Mouse (Mus musculus) cerebellum, adult 9-10 months (tissue): ENCODE measurements around the gene Rps11.
A peak's percentile ranks its signal among the peaks of the same experiment; 100 is the strongest.
"Not testable (repeated sequence)": the region's sequence is repeated elsewhere in the genome, so short reads cannot be mapped to it uniquely, and the experiment has no call there.

Experiments used
- DNase-seq: peaks from one replicate; pipeline ENCODE4 v3.0.0; 2022

The Rps11 gene

DNA sequence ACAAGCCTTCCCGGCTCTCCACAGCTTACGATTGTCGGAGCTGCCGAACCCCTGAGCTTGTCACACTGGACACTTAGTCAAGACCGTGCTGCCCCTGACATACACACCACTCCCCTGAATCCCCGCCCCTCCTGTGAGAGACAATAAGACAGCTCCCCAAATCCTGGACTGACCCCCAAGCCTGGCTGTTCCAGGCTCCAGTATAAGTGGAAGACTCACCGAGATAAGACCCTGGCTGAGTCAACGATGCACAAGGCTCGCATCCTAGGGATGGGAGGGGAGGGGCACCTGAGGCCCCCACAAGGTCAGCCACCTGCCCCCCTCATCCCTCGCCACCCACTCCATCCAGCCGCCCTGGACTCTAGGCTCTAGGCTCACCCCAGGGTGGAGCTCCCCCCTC lies 7.6 kb upstream of the Rps11 start:
- DNase-seq = peak; percentile 45

DNA sequence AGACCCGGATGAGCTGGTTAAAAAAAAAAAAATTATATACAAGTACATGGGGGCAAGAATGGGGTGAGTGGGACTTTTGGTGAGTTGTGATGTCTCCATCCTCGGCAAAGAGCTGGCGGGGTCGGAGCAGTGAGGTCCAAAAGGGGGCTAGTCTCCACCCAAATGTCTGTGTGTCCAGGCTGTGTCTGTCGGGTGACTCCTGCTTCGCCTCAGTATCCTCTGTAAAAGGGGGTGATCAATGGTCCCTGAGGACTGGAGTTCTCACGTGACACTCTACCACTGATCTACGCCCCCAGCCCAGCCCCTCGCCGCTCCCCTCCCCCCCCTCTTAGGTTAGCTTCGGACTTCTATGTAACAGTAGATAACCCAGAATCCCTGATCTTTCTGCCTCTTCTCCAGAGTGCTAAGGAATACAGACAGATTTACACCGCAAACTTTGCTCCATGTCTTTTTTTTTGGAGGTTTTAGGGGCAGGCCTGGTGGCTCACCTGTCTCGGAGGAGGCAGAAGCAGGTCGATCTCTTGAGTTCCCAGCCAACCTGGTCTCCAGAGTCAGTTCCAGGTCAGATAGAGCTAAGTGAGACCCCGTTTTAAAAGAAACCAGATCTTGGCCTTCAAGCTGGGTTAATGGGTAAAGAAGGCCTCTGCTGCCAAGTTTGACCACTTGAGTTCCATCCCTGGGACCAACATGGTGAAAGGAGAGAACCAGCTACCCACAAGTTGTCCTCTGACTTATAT lies 5.7 kb upstream of the Rps11 start:
- peak; percentile 49 for DNase-seq

- DNase-seq = no peak
These were observed 5.1 kb upstream of the Rps11 start for GRCm38 (mm10) chr7:45129318-45129717.

DNA sequence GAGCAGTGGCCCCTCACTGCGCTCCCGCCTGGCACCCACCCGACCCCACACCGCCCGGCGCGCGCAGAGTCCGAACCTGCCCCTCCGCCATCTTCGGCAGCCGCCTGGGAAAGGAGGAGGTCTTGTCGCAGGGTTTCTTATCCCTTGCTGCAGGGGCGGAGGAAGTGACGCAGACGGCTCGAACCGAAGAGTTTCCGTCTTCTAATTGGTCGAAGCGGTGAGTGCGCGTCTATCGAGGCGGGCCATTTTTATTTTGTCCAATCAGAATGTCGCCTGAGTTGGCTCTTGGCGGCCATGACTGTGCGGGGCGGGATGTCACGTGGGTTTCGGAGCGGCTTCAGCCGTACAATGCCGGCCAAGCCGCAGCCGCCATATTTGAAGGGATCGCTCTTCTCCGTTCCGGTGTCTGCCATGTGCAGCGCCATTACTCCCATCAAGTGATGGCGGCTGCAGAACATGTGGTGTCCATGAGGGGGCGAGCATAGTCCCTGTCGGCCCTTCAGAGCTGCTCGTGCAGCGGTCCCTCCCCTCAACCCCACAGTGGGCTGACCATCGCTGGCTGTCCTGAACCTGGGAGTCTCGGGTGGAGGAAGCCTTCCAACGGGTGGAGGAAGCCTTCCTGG lies 4.5 kb upstream of the Rps11 start, which contains the start of gene Rpl13a:
Rpl13a (minus strand) TSS at position 138 of the 623 bp plus-strand sequence.
- DNase-seq = peak; percentile 100

DNA sequence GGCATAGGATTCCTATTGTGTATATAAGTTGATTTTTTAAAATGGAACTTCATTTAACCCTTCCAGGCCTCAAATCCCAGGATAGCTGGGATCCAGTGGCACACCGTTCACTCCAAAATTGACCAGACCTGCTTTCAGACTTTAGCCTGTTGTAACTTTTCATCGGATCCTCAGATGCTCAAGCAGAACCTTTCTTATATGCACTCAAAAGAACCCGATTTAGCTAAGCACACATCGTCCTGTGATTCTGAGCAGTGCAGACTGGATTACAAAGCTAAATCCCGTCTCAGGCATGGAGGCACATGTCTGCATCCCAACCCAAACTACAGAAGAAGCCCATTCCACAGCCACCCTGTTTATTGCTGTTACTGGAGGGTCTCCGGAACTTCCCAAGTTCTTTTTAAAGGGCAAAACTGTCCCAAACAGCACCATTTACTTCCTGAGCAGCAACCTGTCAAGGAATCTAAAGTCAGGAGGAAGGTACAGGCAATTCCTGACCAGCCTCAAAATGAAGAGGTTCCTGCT lies 3.5 kb upstream of the Rps11 start:
- DNase-seq = no peak

DNA sequence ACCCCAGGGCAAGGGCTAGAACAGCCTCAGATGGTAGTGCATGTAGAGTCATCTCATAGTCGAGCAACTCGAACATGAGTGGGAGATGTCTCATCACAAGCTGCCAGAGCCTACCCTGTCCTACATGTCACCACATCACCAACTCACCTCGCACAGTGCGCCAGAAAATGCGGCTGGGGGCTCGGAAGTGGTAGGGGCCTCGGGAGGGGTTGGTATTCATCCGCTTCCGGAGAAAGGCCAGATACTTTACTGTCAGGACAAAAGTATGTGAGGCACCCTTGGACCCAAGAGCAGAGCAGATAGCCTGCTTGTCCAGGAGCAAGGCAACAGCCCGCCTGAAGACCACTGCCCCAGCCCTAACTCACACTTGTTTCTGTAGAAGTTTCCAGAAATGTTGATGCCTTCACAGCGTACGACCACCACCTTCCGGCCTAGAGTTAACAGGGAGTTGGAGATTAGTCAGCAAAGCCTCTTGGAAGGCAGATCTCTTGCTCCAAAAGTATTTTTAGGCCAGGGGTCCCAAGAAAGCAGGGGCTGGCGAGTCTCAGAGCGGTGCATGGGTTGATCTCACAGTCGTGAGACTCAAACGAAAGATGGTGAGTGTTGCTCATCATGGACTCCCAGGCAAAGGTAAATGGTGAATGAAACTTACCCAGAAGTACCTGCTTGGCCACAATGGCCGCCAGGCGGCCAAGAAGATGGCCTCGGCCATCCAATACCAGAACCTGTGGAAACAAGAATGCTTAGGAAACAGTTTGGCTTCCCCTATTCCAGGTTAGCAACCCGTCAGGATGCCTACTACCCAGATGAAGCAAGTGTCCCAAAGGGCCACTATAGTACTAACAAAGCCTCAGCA lies 2.8 kb upstream of the Rps11 start:
- peak; percentile 51 for DNase-seq

DNA sequence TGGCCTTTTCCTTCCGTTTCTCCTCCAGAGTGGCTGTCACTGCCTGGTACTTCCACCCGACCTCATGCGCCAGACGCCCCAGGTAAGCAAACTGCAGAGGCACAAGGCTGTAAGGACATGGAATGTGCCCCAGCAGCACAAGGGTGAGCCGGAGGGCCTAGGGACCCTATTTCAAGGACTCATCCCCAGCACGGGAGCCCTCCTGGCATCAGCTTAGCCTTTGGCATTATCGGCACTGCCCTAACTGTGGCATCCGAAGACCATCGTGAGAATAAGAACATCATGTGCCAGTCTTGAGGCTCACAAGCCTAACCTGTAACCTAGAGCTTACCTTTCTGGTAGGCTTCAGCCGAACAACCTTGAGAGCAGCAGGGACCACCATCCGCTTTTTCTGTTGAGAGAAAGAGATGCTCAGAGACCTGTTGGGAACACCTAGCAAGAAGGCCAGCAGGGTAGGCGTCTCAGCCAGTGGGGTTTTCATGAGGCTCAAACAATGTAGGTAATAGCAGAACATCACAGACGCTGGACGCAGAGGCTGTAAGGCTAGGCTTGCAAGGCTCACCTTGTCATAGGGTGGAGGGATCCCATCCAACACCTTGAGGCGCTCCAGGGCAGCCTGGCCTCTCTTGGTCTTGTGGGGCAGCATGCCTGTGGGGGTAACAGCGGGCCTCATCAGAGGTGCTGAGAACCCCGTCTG lies 2.1 kb upstream of the Rps11 start:
- DNase-seq = peak; percentile 55

DNA sequence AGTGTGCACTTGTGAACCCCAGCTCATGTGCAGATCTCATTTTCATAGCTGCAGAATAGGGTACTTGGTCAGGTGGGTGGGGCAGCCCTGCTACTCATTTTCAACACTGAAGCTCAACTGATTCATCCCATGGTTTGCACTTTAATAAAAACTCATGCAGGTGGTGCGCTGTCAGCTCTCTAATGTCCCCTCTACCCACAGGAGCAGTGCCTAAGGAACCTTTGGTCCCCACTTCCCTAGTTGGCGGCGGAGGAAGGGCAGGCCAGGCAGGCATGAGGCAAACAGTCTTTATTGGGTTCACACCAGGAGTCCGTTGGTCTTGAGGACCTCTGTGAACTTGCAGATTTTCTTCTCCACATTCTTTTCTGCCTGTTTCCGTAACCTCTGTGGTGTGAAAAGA lies 1.4 kb upstream of the Rps11 start:
- peak; percentile 43 for DNase-seq

DNA sequence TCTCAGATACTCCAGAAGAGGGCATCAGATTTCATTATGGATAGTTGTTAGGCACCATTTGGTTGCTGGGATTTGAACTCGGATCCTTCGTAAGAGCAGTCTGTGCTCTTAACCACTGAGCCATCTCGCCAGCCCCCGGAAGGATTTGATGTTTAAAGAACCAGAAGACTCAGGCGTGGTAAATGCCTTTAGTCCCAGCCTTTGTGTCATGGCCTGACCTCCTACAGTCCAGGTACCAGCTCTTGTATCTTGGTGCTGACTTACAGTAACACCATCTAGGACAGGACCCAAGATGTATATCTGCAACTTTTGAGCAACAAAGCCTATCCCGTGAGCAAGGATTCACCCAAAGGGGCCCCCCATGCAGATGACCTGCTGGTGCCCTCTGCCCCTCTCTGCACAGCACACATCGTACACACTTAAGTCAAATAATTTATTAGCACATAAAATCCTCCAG lies 933 bp upstream of the Rps11 start:
- DNase-seq = no peak

- no peak for DNase-seq
These were observed 1.1 kb downstream of the Rps11 start for GRCm38 (mm10) chr7:45123186-45123570.

DNA sequence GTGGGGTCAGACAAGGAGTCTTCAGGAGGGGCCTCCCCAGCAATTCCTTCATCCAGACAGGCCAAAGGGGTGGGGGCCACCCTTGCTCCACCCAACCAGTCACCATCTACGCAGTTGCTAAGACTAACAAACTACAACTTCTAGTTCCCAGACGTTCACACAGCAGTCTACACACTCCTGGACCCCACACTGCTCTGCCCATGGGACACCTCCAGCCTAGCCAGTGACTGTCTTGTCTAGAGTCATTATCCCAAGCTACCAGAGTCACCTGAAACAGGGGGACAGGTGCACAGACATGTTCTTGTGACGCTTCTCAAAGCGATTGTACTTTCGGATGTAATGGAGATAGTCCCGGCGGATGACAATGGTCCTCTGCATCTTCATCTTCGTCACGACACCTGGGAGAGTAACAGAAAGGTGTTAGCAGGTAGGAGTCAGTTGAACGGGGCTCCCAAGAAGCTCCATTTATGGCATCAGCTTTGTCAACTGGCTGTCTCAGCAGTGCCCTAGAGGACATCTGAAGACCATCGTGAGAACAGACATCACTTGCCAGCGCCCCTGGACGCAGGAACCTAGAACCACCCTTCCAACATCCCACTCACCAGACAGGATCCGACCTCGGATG lies 1.6 kb downstream of the Rps11 start:
- DNase-seq = peak; percentile 44

DNA sequence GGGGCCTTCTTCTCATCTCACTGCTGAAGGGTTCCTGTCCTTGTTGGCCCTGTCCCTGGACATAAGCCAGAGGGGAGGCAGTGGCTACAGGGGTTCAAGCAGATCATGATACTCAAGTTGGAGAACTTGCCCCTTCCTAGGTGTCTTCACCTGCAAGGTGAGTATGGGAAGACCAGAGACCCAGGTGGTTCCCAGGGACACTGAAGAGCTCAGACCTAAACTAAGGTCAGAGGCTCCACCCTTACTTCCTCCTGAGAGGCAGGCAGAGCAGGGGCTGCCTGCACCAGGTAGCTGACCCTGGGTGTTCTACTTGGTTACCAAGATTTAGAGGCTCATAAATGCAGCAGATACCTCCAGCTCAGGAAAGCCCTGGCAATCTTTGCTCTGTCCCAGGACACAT lies 2.3 kb downstream of the Rps11 start:
- DNase-seq = no peak

- no peak for DNase-seq
These were observed 2.8 kb downstream of the Rps11 start for GRCm38 (mm10) chr7:45121404-45121803.

DNA sequence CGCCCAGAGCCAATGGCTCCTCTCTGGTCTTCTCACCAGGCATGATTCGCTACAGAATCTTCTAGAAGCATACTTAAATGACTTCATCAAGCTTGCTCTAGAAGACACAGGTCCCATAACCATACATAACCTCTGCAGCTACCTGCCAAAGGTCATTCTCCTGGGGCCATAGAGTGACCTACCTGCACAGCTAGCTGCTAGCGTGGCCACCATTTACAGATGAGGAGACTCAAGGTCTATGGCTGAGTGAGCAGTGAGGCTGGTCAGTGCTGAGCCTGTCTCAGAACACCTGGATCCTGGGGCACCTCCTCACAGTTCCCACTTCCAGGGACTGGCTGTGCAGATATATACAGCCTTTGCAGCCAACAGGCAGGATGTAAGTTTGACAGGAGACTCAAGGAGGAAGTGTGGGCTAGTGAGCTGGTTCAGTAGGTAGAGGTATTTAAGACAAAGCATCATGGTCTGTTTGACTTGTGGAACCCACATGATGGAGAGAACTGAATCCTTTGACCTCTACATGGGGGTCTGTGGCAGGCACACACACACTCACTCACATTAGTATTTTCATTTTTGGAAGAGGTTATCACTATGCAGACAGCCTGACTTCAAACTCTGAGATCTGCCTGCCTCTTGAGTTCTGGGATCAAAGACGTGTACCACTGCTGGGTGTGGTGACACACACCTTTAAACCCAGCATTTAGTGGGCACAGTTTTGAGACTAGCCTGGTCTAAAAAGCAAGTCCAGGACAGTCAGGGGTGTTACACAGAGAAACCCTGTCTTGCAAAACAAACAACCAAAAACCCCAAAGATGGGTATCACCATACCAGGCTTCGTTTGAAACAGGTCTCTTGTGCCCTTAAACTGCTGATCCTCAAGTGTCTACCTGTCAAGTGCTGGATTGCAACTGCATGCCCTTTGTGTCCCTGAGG lies 4.2 kb downstream of the Rps11 start:
- no peak for DNase-seq

DNA sequence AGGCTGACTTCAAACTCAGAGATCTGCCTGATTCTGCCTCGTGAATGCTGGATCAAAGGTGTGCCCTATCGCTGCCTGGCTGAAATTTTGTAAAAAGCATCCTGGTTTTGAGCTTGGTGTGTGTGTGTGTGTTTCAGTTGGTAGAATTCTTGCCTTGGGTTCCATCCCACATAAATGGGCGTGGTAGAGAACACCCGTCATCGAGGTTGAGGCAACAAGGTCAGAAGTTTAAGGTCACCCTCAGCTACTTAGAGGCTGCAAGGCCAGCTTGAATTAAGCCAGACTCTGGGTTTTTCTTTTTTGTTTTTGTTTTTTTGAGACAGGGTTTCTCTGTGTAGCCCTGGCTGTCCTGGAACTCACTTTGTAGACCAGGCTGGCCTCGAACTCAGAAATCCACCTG lies 5.9 kb downstream of the Rps11 start:
- no peak for DNase-seq

GRCm38 (mm10) chr7:45117566-45117965 lies 6.7 kb downstream of the Rps11 start:
- no peak for DNase-seq

DNA sequence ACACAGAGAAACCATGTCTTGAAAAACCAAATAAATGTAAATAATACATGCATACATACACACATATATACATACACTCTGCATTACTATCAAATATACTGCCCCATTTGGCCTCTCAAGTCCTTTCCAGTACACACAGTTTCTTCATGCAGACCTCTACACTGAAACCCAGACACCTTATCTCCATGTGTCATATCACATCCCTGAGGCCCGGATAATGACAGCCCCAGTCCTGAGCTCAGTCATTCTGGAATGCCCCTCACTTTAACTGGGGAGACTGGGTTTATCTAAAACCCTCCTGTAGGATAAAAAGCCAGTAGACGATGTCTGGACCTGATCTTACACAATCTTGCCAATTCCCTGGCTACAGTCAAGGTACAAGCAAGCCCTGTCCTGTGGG lies 10.8 kb downstream of the Rps11 start:
- no peak for DNase-seq

- DNase-seq = no peak
These were observed 11.7 kb downstream of the Rps11 start for GRCm38 (mm10) chr7:45112529-45112928.

GRCm38 (mm10) chr7:45111940-45112339 lies 12.3 kb downstream of the Rps11 start:
- DNase-seq = no peak

DNA sequence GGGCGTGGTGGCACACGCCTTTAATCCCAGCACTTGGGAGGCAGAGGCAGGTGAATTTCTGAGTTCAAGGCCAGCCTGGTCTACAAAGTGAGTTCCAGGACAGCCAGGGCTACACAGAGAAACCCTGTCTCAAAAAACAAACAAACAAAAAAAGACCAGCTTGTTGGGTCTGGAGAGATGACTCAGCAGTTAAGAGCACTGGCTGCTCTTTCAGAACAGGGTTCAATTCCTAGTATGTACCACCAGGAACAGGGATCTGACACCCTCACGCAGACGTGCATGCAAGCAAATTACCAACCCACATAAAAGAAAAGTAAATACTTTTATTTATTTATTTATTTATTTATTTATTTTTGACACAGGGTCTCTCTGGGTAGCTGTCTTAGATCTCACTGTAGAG lies 14.2 kb downstream of the Rps11 start:
- DNase-seq = not testable (repeated sequence)

DNA sequence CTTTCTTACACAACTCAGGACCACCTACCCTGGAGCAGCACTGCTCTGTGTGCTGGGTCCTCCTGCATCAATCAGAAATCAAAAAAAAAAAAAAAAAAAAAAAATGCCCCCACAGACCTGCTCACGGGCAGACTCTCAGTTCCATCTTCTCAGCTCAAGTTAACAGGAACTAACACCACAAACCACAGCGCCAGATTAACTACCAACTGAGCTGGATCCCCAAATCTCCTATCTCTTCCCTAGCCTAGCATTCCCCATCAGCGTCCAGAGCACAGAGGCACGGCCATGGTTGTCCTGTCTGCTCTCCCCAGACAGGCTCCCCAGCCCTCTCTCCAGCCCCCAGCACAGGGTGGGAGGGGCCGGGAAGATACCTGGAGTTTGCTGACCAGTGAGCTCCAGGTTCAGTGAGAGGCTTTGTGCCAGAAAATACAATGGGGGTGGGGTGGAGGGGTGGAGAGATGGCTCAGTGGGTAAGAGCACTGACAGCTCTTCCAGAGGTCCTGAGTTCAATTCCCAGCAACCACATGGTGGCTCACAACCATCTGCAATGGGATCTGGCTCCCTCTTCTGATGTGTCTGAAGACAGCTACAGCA lies 17.1 kb downstream of the Rps11 start:
- no peak for DNase-seq
